Mouse (Mus musculus) erythroblast, embryonic 14.5 days (primary cell): ENCODE data around the gene Fcrla.

Source experiments
- GATA1 ChIP-seq: IDR thresholded peaks from 2 replicates; pipeline ENCODE4 v1.6.1; 2012; ENCODE audit warnings: low read length, inconsistent platforms, mixed read lengths
- TAL1 ChIP-seq: IDR thresholded peaks from 3 replicates; pipeline ENCODE4 v1.6.1; 2012; ENCODE audit warnings: low read length, inconsistent platforms, mixed read lengths

- TF ChIP-seq TAL1 (no peak), GATA1 (no peak)
Measured at GRCm38 (mm10) chr1:170968576-170968975, 41.2 kb upstream of the Fcrla start.
